Mouse (Mus musculus): ENCODE measurements around the gene Igsf11.
"Not testable (repeated sequence)": the region's sequence is repeated elsewhere in the genome, so short reads cannot be mapped to it uniquely, and the experiment has no call there.

The Igsf11 gene

DNA sequence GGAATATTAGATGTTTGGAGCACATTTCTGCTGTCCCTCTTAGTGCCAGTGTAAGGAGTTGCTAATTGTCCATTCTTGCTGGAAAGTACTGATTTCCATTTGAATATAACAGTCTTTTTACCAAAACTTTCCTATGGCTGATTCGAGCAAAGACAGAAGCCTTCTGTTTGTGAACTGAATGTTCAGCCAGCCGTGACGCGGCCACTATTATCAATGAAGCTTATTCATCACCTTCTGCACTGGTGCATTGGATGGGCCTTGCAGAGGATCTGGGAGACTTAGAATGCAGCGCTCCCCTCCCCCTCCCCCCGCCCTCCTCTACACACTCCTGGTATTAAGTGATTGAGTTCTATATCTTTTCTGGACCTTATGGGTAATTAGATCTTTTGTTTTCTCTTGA lies 48.8 kb downstream of the Igsf11 start:
- peak; percentile 53 for DNase-seq

DNA sequence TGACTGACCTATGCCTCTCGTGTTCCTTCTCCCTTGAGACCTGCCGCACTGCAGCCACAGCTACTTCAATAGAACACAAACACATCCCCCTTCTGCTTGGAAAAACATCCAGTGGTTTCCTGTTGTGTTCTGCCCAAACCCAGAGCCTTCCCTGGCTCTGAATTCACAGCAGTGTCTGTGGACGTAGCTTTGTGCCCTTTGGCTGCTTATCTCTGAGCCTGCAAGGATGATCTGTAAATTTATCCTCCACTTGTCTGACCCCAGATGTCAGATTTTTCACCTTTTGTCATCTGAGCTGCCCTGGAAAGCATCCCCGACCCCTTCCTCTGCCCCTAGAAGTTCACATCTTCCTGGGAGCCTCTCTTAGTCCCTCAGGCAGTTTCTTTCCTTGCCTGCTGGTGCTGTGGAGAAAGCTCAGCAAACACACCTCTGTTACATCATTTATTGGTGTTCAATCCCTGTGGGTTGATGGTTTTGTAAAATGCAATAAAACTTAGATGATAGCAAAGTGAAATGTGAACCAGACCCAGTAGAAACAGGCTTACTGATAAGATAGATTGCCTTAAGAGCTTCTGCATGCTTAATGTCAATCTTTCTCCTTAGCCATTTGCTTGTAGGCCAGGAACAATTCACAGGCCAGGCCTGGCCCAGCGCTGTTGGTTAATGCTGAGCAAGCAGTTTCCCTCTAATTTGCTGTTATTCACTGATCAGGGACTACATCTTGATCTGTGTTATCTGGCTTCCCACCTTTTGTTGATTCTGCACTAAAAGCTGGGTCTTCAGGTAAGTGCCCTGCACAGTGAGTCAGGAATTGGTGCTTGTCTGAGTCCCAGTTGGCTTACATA lies 51.5 kb downstream of the Igsf11 start:
- no peak for DNase-seq

DNA sequence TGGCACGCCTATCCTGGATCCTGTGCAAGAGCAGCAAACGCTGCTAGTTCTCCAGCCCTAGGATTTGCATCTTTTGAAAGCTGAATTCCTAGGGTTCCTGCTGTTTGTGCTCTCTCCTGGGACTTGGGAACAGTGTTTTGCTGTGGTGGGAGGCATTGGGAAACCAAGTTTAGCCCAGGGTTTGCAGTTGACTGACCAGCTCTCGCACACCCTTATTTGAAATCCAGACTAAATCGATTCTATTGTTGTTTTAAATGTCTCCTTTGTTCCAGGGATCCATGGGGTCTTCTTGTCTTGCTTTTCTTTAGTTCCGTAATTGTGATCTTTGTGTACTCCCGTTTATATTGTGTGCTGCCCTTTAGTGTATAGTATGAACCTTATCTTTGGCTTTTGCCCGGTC lies 52.6 kb downstream of the Igsf11 start:
- DNase-seq, result no peak

DNA sequence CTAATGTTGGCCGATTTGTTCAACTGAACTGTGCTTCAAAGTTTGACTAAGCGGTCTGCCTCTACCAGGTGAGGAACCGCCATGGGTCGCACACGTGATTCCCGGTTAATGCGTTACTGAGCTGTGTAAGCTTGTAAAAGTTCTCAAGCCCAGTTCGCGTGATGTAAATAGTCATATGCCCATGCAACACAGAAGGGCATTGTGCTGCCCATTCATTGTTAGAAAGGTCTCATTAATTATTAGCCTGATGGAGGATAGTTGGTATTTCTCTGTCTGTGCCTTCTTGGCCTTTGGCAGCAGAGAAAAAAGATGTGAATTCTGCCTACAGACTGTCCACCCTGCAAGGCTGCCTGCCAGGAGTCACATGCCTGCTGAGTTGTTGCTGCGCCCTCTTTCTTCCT lies 53.1 kb downstream of the Igsf11 start:
- no peak for DNase-seq

DNA sequence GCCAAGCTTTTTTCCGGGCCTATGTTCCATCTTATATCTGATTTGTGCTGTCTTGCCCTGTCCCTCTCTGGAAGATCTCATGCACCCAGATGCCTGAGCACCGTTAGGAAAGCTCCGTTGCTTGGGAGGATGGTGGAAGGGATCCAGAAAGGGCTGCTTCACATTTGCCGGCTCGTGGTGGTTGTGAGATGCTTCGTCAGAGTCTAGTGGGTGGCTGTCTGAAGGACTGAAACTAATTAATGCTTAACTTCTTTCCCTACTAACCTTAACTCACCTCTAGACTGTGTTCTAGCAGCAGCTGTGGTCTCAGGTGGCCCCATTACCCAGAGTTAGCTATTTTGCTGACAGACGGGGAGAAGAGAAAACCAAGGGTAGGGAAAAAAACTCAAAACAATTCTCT lies 54.0 kb downstream of the Igsf11 start:
- no peak for DNase-seq

DNA sequence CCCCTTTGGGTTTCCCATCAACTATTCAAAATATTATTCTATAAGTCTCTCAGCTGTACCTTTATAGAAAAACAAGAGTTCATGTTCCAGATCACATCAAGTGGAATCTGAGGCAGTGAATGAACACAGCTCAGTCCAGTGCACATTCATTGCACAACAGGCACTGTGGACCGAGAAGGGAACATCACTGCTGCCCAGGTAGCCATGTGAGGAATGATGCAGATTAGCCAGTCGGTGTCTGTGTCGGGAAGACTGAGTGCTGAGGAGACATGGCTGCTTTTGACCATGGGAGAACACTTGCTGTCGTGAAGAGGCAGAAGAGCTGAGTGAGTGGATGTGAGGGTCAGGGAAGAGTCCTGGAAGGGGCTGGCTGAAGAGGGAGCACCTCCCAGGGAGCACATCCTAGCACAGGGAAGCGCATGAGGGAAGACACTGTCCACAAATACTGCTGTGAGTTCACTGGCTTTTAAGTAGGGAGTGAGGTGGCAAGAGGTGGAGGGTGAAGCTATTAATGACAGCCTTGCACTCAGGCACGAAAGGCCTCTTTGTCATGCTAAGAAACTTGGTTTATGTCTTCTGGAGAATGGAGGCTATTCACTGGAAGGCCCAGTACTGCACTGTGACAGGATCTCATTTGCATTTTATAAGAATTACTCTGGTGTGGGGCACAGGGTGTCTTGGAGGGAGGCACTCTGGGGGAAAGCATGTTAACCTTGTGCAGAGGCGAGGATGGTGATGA lies 54.8 kb downstream of the Igsf11 start:
- no peak for DNase-seq

DNA sequence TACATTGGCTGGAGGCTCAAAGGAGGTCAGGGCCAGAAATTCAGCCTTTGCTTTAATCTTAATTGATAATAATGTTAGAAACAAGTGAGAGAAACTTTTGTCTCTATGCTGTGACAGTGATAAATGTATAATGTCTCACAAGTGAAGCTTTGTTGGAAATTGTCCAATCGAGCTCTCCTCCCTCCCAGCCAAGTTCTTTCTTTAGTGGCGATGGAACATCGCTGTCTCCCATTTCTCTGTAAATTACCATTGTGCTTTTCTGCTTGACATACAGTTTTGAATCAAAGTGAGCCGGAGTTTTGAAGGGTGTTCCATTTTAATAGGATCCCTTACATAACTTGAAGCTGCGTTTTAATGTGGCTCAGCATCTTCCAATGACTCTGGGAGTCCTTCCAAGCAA lies 56.0 kb downstream of the Igsf11 start:
- no peak for DNase-seq

DNA sequence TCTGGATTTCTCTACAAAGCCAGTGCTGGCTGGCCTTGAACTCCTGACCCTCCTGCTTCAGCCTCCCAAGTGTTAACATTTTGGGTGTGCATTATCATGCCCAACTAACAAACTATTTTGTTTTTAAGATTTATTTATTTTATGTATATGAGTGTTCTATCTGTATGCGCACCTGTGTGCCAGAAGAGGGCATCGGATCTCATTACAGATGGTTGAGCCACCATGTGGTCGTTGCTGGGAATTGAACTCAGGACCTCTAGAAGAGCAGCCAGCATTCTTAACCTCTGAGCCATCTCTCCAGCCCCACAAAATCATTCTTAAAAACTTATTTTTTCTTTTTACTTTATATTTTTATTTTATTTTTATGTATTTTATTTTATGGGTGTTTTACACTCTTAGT lies 60.4 kb downstream of the Igsf11 start:
- DNase-seq, result no peak

DNA sequence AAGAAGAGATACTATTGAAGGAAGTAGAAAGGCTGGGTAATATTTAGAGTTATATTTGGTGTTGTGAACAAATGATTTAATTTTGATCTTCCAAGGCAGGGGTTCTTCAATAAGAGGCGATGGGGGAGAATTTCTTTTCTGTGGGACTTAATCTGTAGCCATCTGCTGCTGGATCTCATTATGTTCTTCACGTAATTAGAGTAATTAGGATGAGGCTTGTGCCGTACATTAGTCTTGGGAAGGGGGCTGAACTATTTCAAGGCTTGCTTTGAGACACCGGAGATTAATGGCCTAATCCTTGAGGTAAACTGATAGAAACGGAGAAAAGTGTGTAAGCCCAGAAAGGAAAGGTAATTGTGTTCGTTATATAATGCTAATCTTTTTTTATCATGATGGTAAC lies 61.4 kb downstream of the Igsf11 start:
- no peak for DNase-seq

DNA sequence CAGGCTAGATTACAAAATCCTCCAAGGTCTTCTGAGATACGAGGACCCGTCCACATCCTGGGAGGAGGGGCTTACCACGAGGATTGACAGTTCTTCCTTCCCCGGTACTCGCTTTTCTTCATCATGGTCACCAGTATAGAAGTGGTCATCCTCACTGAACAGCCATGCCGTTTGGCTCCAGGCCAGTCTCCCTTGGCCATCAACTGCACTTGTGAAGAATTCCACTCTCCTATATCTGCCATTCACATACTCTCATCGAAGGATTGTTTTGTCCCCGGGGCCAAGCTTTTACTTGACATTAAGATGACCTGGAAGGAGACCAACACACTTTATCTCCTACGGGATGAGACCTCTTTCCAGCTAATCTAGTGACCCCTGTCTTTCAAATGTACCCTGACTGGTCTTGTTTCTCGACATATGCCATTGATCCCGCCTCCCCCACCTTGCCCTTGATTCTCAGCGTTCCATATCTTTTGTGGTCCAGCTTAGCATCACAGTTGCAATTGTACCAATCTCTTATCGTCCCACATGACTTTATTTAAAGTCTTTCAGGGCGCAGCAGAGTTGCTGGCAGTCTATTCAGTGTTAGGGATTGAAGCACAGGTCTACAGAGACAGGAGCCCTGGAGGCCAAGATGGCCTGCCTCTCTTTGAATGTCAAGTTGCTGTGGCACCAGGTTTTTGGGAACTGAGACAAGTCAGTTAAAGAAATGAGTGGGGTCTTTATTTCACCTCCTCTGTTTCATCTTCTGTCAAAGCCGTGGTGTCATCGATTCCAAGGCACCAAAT lies 62.2 kb downstream of the Igsf11 start:
- no peak for DNase-seq

DNA sequence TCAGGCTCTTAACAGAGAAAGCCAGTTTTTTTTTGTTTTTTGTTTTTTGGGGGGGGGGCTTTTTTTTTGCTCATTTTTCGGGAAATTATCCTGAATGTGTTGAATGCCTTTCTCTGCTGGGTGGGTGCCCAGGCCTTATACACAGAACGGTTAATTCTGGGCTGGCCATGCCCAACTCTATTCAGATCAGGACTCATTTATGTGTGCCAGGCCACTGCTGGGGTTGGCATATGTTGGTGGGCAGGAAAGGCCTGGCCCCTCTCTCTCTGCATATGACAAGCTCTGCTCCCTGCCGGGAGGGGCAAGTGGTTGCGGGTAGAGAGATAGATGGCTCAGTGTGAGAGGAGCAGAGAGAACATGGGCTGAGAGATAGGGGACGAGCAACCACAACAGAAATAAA lies 62.8 kb downstream of the Igsf11 start:
- peak; percentile 54 for DNase-seq

DNA sequence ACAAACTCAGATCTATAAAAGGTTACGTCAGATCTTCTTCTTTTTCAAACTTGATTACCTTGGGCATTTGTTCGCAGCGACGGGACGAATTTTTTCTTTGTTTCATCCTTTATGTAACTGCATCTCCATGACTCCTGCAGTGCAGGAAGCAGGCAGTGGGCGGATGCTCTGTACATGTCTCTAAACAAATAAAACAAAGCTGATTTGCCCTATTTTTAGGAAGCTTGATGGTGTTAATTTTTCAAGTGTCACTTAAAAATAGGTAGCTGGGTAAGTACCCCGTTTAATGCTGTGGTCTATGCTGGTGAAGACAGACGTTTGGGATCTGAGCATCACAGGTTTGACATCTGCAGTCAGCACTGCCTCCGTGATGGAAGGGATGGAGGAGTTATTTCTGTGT lies 66.3 kb downstream of the Igsf11 start:
- DNase-seq, result no peak

DNA sequence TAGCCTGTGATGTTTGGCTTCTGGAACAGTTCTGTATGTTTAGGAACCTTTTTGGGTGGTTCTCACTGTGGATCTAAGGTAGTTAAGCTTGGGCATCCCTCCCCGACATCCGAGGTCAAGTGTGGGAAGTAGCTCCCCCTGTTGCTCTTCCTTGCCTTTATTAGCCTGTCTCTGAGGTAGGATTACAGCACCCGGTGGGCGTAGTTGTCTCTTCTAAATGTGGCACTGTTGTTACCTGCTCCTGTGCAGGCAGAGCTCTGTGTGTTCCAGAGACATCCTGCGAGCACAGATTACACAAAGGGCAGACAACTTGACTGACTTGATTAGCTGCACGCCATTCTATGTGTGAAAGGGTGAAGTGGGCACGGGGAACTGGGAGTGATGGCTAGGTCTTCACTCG lies 68.1 kb downstream of the Igsf11 start:
- DNase-seq, result no peak

DNA sequence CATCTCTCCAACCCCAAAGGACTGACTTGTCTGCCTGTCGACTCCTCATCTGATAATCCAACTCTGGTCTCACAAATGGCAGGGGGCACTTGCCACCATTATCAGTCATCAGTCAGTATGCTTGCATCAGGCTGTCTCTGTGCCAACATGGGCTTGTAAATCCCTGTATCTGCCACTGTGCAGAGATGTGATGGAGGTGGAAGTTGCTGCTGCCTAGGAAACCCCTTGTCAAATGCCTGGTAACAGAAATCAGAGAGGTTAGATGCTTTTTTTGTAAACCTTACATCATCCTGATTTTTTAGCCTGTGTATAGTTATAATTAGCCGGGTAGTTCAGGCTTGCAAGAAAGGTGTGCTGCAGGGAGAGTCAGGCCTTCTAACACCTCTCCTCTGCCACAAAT lies 69.4 kb downstream of the Igsf11 start:
- no peak for DNase-seq

DNA sequence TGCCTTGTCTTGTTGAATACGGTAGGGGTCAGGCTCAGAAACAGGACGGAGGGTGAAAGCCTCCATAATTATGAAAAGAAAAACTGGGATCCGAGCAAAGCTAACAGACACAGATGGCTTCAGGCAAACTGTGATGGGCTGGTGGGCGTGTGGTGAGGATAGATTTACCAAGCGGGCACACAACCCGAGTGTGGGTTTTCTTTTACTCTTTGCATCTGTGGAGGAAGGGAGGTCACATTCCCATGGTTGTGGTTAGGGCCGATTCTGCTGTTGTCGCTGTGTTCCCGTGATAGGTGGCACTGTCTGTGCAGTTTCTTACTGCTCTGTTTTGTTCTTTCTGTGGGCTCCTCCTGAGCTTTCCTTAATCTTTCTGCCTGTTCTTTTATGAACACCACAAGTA lies 70.2 kb downstream of the Igsf11 start:
- DNase-seq, result no peak

DNA sequence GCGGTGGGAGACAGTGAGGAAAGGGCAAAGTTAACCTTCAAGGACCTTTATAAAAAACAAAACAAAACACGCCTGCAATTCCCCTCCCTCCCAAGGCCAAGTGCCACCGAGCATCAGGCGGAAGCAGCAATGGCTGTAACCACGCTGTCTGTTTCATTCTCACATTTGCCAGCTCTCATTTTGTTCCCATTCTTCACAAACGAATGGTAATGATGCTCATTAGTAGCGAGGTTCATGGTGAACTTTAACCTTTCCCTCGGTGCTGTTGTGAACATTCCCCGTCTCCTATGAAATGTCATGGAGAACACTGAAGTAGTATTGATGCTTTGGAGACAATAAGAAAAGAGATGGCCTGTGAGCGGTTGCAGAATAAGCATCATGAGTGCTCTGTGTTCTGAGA lies 74.6 kb downstream of the Igsf11 start:
- no peak for DNase-seq

DNA sequence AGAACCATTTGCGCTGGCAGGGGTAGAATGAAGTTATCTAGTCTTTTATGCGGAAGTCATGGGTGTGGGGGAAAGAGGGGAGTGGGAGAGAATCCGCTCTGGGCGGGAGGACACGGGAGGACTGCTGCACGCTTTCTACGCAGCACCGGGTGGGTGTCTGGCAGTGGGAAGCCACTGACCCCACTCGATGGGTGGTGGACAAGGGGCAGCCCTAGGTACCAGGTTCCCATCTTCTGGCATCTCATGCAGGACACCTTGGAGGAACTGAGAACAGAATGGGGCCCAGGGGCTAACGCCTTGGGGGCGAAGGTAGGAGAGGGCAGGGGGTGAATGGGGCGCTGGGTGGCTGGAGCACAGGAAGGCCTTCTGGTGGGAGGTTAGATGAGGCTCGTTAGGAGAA lies 83.7 kb downstream of the Igsf11 start:
- DNase-seq, result no peak

DNA sequence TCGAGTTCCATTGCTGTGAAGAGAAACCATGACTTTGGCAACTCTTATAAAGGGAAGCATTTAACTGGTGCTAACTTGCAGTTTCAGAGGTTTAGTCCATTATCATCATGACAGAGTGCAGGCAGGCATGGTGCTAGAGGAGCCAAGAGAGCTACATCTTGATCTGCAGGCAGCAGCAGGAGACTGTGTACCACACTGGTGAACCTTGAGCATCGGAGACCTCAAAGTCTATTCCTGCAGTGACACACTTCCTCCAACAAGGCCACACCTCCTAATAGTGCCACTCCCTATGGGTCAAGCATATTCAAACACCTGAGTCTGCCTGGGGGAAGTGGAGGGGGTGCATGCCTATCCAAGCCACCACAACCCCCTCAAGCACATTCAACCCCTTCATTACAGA lies 86.1 kb downstream of the Igsf11 start:
- no peak for DNase-seq

DNA sequence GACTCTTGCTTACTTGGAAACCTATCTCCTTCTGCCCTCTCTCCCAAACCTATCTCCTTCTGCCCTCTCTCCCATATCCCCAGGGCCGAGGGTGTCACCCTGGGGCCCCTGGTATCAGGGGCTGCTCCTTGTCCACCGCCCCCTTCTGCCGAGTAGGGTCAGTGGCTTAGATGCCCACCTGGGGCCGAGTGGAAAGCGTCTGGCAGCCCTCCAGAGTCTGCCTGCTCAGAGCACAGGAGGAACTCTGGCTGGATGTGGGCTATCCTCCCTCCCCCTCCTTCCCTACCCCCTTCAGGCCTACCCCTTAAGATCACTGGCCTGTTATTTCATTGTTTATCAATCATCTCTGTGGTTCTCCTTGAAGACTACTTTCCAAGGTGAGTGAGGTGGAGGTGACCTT lies 88.1 kb downstream of the Igsf11 start:
- no peak for DNase-seq

DNA sequence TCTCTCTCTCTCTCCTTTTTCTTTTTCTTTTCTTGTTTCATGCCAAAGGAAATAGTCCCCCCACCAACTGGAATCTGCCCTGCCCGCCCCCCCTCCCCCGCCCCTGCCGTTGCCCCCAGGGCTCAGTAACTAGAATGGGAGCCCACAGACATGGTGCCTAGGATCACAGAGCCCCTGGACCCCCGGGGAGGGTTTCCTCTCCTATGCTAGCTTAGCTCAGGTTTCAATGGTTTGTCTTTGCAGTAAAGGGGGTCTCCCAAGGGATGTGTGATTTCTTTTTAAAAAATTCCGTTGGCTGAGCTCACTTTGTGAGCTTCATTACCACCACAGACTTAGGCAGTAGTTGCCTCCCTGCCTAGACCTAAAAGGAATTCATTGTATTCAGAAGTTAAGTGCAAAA lies 89.6 kb downstream of the Igsf11 start:
- no peak for DNase-seq

DNA sequence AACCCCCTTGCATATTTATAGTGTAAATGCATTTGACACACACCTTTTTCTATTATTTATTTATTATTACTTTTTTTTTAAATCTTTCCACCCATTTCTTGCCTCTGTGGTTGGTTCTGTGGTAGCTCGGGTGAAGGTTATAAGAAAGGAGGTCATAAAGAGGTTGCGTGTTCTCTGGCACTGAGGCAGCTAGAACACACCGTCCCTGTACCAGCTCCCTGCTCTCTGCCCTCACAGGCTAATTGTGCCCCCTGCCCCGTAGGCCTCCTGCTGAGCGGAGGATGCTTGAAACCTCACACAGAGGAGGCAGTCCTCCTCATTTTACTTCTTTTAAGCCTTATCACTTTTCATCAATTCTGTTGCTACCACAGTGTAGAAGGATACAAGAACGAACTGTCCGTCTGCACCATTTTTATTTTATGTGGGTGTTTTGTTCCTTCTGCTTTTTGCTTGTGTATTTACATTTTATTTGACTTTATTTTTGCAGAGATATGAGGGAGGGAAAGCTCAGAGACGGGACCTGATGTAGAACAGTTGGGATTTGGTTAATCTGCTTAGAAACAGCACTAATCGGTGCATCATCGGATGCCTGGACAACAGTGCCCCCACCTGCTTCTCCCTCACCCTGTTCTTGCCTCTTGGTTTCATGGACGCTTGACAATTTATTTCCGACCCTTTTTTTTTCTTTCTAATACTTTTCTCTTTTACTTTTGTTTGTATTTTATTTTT lies 90.2 kb downstream of the Igsf11 start:
- no peak for DNase-seq

DNA sequence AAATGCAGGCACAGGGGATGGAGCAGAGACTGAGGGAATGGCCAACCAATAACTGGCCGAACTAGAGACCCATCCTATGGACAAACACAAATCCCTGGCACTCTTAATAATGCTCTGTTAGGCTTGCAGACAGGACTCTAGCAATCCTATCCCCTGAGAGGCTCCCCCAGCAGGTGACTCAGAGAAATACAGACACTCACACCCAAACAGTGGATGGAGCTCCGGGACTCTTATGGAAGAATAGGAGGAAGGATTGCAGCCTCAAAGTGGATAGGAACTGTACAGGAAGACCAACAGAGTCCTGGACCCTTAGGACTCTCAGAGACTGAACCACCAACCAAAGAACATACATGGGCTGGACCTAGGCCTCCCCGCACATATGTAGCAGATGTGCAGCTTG lies 91.4 kb downstream of the Igsf11 start:
- not testable (repeated sequence) for DNase-seq

DNA sequence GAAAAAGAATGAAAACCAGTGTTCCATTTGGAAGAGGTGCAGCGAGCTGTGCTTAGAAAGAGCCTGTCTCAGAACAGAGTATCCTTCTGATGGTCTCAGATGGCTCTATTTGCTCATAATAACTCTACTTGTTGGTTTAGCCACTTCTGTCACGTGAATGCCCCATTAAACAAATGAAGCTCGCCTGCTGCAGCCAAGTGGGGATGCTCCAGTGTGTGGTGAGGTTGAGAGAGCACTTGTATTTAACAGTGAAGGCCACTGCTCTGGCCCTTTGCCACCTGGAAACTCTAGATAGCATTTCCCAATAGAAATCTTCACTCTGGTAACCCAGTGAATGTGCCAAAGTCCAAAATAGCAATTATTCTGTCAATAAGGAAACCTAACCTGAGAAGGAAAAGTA lies 92.9 kb downstream of the Igsf11 start:
- peak; percentile 21 for DNase-seq
